Mouse (Mus musculus): Measurements from ENCODE around the gene Tmem201. TPM values are rescaled to one million over a fixed set of nuclear protein-coding genes. Genes with fewer than 3 reads are reported as not detected.

Gene Tmem201
- 28.6 and 29.1 TPM in 2 replicates for polyA plus RNA-seq (2012)

DNA sequence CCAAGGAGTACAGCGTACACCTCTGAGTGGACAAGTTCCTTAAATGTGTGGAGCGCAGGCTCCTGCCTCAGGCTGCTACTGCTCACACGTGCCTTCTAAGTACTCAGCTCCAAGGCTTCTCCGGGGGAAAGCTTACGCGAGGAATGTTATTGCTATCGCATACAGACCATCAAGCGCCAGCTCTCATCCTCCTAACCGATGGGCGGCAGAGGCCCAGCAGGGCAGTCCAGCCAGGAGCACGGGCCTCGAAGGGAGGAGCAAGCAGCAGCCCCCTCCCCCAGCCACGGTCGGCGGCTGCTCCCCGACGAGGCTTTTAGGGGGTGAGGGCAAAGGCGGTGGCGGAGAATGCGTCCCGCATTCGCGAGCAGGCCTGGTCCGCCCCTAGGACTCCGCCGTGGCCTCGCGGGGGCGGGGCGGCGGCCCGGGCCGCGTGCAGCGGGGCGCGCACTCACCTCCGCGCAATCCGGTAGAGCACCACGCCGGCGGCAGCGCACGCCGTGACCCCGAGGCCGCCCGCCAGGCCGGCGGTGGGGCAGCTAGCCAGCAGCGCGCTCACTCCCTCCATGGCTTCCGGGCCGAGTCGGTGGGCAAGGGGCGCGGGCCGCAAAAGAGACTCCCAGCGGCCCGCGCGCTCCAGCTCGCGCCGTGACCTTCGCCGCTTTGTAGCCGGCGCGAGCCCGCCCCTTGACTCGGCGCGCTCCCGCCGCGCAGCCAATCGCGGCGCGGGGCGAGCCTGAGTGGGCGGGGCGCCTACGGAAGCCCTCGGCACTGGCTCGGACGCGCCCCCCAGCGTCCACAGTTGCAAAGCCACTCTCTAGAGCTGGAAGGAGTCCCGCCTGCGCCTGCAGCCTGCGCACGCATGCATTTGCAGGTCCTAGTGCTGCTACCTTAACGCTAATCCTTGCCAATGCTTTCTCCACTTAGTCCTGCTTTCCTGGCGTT, at the start of gene Tmem201:
Gene Tmem201 (minus strand): TSS at position 662 of the 942 bp plus-strand sequence.
- no peak for TF ChIP-seq GATA1 (IDR thresholded peaks at IDR 0.05; ENCODE audit: low read length)

DNA sequence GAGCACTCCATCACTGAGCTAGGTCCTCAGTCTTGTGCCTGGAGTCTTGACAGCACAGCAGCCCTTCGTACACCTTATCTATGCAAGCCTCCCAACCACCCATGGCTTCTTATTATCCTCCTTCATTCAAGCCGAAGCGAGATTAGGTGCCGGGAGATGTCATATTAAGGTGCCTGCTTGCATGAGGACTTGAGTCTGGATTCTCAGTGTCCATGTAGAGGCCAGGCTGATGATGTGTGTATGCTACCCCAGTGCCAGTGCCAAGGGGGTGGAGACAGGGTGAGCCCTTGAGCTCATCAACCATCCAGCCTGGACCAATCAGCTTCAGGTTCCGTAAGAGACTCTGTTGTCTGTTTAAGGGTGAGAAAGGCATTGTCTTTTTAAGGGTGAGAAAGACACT, 47.1 kb upstream of the Tmem201 start:
- no peak for TF ChIP-seq GATA1 (IDR thresholded peaks at IDR 0.05; ENCODE audit: low read length)

DNA sequence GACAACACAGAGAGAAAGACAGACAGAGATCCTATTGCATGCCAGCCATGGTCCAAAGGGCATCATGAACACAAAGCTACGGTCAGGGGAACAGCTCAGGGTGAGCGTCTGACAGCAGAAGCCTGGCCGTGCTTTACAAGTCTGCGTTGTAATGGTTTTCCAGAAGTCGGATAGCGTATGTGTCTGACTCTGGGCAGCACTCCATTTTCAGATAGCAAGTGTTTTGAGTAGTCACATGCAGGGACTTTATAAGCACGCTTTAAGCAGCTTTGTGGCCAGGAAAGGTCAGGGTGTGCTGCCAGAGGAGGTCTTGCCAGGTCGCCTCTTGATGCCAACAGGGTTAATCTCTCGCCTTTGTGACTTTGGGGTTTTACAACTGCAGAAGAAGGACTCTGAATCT, 46.5 kb upstream of the Tmem201 start:
- TF ChIP-seq GATA1 (IDR thresholded peaks at IDR 0.05; ENCODE audit: low read length): no peak

DNA sequence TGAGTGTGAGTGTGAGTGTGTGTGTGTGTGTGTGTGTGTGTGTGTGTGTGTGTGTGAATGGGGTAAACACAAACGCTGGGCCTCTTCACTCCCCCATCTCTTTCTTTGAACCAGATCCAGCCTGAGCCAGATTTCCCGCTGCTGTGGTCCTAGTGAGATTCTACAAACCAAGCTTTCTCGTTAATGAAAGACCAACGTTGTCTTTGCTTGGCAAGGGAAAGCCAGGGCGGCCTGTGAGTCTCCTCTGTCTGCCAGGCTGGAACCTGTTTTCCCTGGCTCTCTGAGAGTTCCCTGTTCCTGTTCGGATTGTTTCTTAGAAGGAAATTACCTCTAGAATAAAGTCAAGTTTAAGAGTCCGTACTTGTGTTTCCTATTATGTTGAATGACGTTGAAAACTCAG, 45.1 kb upstream of the Tmem201 start:
- TF ChIP-seq GATA1 (IDR thresholded peaks at IDR 0.05; ENCODE audit: low read length): no peak

GRCm38 (mm10) chr4:149780565-149781356, 42.9 kb upstream of the Tmem201 start:
- TF ChIP-seq GATA1 (IDR thresholded peaks at IDR 0.05; ENCODE audit: low read length): no peak

DNA sequence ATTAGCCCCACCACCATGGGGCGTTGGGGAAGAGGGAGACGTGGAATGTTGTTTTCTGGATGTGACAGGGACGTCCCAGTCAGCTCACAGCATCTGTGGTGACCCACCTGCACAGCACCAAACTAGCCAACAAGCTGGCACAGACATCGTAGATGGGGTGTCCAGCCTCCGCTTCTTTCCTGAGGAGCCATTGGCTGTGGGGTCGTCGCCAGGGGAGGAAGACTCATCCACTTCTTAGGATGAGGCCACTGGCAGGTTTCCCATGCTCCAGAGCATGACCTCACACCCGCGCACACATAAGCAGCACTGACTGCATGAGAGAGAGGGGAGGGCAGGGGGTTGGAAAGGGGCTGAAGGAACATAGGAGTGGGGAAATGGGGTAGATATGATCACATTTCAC, 42.1 kb upstream of the Tmem201 start:
- no peak for TF ChIP-seq GATA1 (IDR thresholded peaks at IDR 0.05; ENCODE audit: low read length)

DNA sequence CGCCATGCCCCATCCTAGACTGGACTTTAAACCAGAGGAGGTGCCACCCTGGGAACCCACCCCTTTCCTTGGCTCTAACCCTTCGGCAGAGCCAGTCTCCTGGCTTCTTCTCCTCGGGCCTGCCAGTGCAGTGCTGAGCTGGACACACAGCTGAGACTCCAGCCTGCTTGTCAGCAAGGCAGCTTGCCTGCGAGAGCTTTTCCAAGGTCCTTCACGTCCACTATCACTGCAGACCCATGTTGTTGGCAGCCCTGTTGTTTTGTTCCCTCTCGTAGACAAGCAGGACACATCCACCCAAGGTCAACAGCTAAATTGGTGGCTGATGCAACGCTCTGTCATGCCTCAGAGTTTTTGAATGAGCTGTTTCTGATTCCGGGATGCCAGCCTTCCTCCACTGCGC, 39.3 kb upstream of the Tmem201 start:
- no peak for TF ChIP-seq GATA1 (IDR thresholded peaks at IDR 0.05; ENCODE audit: low read length)

GRCm38 (mm10) chr4:149775760-149776362, 38.0 kb upstream of the Tmem201 start:
- no peak for TF ChIP-seq GATA1 (IDR thresholded peaks at IDR 0.05; ENCODE audit: low read length)

DNA sequence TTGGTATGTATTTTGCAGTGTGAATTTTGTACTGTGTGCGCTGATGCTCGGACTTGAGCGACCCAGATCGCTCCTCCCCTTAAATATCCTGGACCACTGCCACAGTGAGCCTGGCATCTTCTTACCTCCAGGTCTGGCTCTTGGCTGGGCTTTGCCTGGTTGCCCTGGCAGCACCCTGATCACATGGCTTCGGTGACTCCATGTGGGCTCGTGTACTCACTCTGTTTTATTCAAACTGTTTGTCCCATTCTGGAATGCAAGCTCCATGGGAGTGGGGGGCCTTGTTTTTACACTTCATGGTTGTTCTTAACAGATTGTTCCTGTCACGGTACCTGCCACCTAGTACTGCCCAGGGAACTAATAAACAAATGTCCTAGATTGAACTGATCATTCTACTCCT, 37.5 kb upstream of the Tmem201 start:
- no peak for TF ChIP-seq GATA1 (IDR thresholded peaks at IDR 0.05; ENCODE audit: low read length)

- no peak for TF ChIP-seq GATA1 (IDR thresholded peaks at IDR 0.05; ENCODE audit: low read length)
These were observed 36.2 kb upstream of the Tmem201 start, which contains the start of gene Slc25a33 for GRCm38 (mm10) chr4:149774094-149774470. TSS of gene Slc25a33 (minus strand) at chr4:149774277.

DNA sequence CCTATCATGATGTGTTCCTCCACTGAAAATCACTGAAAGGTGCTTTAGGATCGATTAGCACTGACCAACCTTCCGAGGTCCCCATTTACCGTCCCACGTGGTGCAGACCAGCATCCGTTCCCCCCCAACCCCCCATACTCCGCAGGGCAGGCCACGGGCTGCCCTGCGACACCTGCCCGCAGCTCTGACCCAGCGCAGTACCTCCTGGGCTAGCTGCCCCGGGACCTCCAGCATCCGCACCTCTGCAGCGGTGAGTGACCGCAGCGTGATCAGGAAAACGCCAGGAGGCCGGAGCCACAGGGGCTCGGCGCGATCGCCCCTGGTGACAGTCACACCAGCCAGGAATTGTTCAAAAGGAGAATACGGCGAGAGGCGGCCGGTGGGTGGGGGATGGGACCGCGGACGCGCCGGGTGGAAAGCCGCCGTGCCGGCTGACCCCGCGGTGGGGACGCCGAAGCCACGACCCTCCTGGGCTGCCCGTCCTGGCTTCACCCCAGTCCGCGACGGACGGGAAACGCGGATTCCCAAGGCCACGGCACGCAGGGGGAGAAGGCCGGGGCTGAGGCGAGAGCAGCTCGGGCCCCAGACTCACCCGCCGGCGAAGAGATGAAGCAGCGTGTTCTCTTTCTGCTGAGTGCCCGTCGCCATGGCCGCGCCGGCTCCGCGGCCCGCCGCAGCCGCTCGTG, 35.7 kb upstream of the Tmem201 start:
- no peak for TF ChIP-seq GATA1 (IDR thresholded peaks at IDR 0.05; ENCODE audit: low read length)

GRCm38 (mm10) chr4:149772394-149772793, 34.5 kb upstream of the Tmem201 start:
- no peak for TF ChIP-seq GATA1 (IDR thresholded peaks at IDR 0.05; ENCODE audit: low read length)

DNA sequence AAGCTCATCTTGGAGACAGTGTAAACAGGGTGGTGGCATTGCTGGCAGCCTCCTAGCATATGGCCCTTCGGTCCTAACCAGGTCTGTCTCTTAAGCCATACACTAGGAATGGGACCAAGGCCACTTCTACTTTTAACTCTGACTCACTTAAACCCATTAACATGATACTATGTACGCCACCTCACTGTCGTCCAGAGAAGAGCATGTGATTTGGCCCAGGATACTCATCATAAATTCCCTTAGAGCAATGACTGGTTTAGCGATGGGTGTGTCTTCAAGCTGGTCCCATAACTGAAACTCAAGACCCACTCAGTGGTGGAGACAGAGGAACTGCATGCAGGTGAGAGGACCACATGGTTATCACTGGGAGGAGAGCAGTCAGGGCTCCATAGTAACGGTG, 27.4 kb upstream of the Tmem201 start:
- TF ChIP-seq GATA1 (IDR thresholded peaks at IDR 0.05; ENCODE audit: low read length): no peak

- TF ChIP-seq GATA1 (IDR thresholded peaks at IDR 0.05; ENCODE audit: low read length): no peak
These were observed 25.5 kb upstream of the Tmem201 start for GRCm38 (mm10) chr4:149763335-149763734.

GRCm38 (mm10) chr4:149759517-149759916, 21.7 kb upstream of the Tmem201 start:
- no peak for TF ChIP-seq GATA1 (IDR thresholded peaks at IDR 0.05; ENCODE audit: low read length)

Measured in G1E-ER4 (cell line).